Mouse (Mus musculus): Measurements from ENCODE around the gene Exoc6b.
A peak's percentile ranks its signal among the peaks of the same experiment; 100 is the strongest.

The Exoc6b gene

GRCm38 (mm10) chr6:84726876-84727275, 342.4 kb downstream of the Exoc6b start:
- DNase-seq (ENCODE audit: low spot score in 2 of 2) = no peak

GRCm38 (mm10) chr6:84713171-84713570, 356.1 kb downstream of the Exoc6b start:
- DNase-seq (ENCODE audit: low spot score in 2 of 2) = no peak

- DNase-seq (ENCODE audit: low spot score in 2 of 2) = no peak
These were observed 358.5 kb downstream of the Exoc6b start for GRCm38 (mm10) chr6:84710831-84711230.

GRCm38 (mm10) chr6:84708631-84709030, 360.7 kb downstream of the Exoc6b start:
- no peak for DNase-seq (ENCODE audit: low spot score in 2 of 2)

- no peak for DNase-seq (ENCODE audit: low spot score in 2 of 2)
These were observed 369.7 kb downstream of the Exoc6b start for GRCm38 (mm10) chr6:84699579-84699978.

GRCm38 (mm10) chr6:84698288-84698673, 371.0 kb downstream of the Exoc6b start:
- DNase-seq (ENCODE audit: low spot score in 2 of 2) = no peak

GRCm38 (mm10) chr6:84697474-84698287, 371.6 kb downstream of the Exoc6b start:
- peak; percentile 75 to 78 for DNase-seq (ENCODE audit: low spot score in 2 of 2)

GRCm38 (mm10) chr6:84693844-84694243, 375.5 kb downstream of the Exoc6b start:
- DNase-seq (ENCODE audit: low spot score in 2 of 2) = no peak

GRCm38 (mm10) chr6:84693204-84693603, 376.1 kb downstream of the Exoc6b start:
- no peak for DNase-seq (ENCODE audit: low spot score in 2 of 2)

GRCm38 (mm10) chr6:84691907-84692306, 377.4 kb downstream of the Exoc6b start:
- DNase-seq (ENCODE audit: low spot score in 2 of 2) = no peak

- no peak for DNase-seq (ENCODE audit: low spot score in 2 of 2)
These were observed 391.5 kb downstream of the Exoc6b start for GRCm38 (mm10) chr6:84677770-84678169.

GRCm38 (mm10) chr6:84674936-84675335, 394.4 kb downstream of the Exoc6b start:
- DNase-seq (ENCODE audit: low spot score in 2 of 2) = no peak

- DNase-seq (ENCODE audit: low spot score in 2 of 2) = no peak
These were observed 395.2 kb downstream of the Exoc6b start for GRCm38 (mm10) chr6:84674136-84674535.

GRCm38 (mm10) chr6:84661451-84662112, 407.7 kb downstream of the Exoc6b start:
- DNase-seq (ENCODE audit: low spot score in 2 of 2) = no peak

GRCm38 (mm10) chr6:84660982-84661381, 408.3 kb downstream of the Exoc6b start:
- no peak for DNase-seq (ENCODE audit: low spot score in 2 of 2)

- no peak for DNase-seq (ENCODE audit: low spot score in 2 of 2)
These were observed 412.2 kb downstream of the Exoc6b start for GRCm38 (mm10) chr6:84657091-84657490.

- DNase-seq (ENCODE audit: low spot score in 2 of 2) = no peak
These were observed 412.6 kb downstream of the Exoc6b start for GRCm38 (mm10) chr6:84656680-84657079.

- DNase-seq (ENCODE audit: low spot score in 2 of 2) = no peak
These were observed 417.4 kb downstream of the Exoc6b start for GRCm38 (mm10) chr6:84651902-84652301.

- no peak for DNase-seq (ENCODE audit: low spot score in 2 of 2)
These were observed 422.1 kb downstream of the Exoc6b start for GRCm38 (mm10) chr6:84647197-84647596.

GRCm38 (mm10) chr6:84646696-84647095, 422.6 kb downstream of the Exoc6b start:
- no peak for DNase-seq (ENCODE audit: low spot score in 2 of 2)

- no peak for DNase-seq (ENCODE audit: low spot score in 2 of 2)
These were observed 428.3 kb downstream of the Exoc6b start for GRCm38 (mm10) chr6:84641062-84641431.

GRCm38 (mm10) chr6:84640324-84641061, 428.8 kb downstream of the Exoc6b start:
- DNase-seq (ENCODE audit: low spot score in 2 of 2) = peak; percentile 44 to 76

GRCm38 (mm10) chr6:84638206-84638605, 431.1 kb downstream of the Exoc6b start:
- peak; percentile 79 to 86 for DNase-seq (ENCODE audit: low spot score in 2 of 2)
